Mouse (Mus musculus): ENCODE results near the gene Nphp1. TPM values are rescaled to one million over a fixed set of nuclear protein-coding genes. Genes with fewer than 3 reads are reported as not detected.

Gene Nphp1
- polyA plus RNA-seq, 1 experiment from 2014 or later, result 42.0 TPM

GRCm38 (mm10) chr2:127773938-127774577 lies 14.6 kb downstream of the Nphp1 start:
- Histone ChIP-seq H3K4me1 (peaks cover 8% of the 10 kb centered on the region), H3K4me3 (0 out of 2 replicates have a peak overlapping the region, but pooled peaks have one; percentile 15), H3K36me3 (replicated peaks) (peaks cover 72% of the 10 kb centered on the region), H3K27ac (replicated peaks) (peak overlapping the region; percentile 72), H3K9me3 (no peaks in the 10 kb centered on the region), H3K27me3 (replicated peaks; ENCODE audit: low read depth, poor library complexity, severe bottlenecking) (no peaks in the 10 kb centered on the region)
- WGBS, result 44% methylated on average over 15 of the region's 15 CpGs
- DNase-seq (ENCODE audit: low spot score), result peak; percentile 13

GRCm38 (mm10) chr2:127761587-127761986 lies 27.1 kb downstream of the Nphp1 start:
- Histone ChIP-seq H3K27me3 (replicated peaks; ENCODE audit: low read depth, poor library complexity, severe bottlenecking) (no peaks in the 10 kb centered on the region), H3K36me3 (replicated peaks) (peaks cover 82% of the 10 kb centered on the region), H3K4me3 (no peak overlapping the region), H3K9me3 (no peaks in the 10 kb centered on the region), H3K27ac (replicated peaks) (no peak overlapping the region), H3K4me1 (peaks cover 4% of the 10 kb centered on the region; the same call in 1 of the 2 replicates)
- DNase-seq (ENCODE audit: low spot score), result no peak
- WGBS, result 89% methylated on average over 5 of the region's 5 CpGs

DNA sequence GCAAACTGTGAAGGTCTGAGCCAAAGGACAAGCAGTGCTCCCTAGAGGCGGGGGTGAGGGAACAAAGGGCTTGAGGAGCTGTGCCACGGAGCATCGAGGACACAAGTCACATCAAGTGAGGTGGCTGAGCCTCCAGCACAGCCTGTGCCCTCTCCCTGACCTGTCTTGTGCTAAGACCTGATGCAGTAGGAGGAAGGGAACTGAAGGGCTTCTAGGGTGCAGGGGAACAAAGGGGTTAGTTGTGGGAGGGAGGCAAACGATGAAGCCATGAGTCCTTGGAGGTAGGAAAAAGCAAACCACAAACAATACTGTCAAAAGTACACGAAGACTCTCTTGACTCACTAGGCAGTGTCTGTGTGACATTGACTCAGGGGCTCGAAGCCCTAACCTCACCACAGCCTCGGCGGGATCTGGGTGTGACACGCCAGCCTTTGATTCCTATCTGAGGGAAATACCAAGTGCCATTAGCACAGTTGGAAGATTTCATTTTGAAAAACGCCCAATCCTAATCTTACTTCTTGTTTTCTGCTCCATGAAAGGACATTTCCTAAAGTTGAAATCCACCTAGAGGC lies 28.2 kb downstream of the Nphp1 start:
- 72% methylated on average over 10 of the region's 10 CpGs for WGBS
- Histone ChIP-seq H3K4me1 (peaks cover 4% of the 10 kb centered on the region; the same call in 1 of the 2 replicates), H3K36me3 (replicated peaks) (peaks cover 81% of the 10 kb centered on the region), H3K9me3 (no peaks in the 10 kb centered on the region), H3K27me3 (replicated peaks; ENCODE audit: low read depth, poor library complexity, severe bottlenecking) (no peaks in the 10 kb centered on the region), H3K27ac (replicated peaks) (no peak overlapping the region), H3K4me3 (no peak overlapping the region)
- DNase-seq (ENCODE audit: low spot score), result no peak

- DNase-seq (ENCODE audit: low spot score), result no peak
- H3K27me3 ChIP-seq (replicated peaks; ENCODE audit: low read depth, poor library complexity, severe bottlenecking), result no peaks in the 10 kb centered on the region
Observed at GRCm38 (mm10) chr2:127760014-127760413, 28.7 kb downstream of the Nphp1 start.

GRCm38 (mm10) chr2:127759157-127759880 lies 29.4 kb downstream of the Nphp1 start:
- Histone ChIP-seq H3K9me3 (no peaks in the 10 kb centered on the region), H3K36me3 (replicated peaks) (peaks cover 80% of the 10 kb centered on the region)
- no peak for DNase-seq (ENCODE audit: low spot score)

More at GRCm38 (mm10) chr2:127760014-127760413, 28.7 kb downstream of the Nphp1 start:
- peaks cover 81% of the 10 kb centered on the region for H3K36me3 ChIP-seq (replicated peaks)
- peaks cover 4% of the 10 kb centered on the region; the same call in 1 of the 2 replicates for H3K4me1 ChIP-seq
- no peaks in the 10 kb centered on the region for H3K9me3 ChIP-seq
- 91% methylated on average over 6 of the region's 6 CpGs for WGBS
- H3K27ac ChIP-seq (replicated peaks), result no peak overlapping the region
- H3K4me3 ChIP-seq, result no peak overlapping the region

GRCm38 (mm10) chr2:127757171-127757570 lies 31.5 kb downstream of the Nphp1 start:
- no peak overlapping the region for H3K27ac ChIP-seq (replicated peaks)
- no peaks in the 10 kb centered on the region for H3K9me3 ChIP-seq
- peaks cover 69% of the 10 kb centered on the region for H3K36me3 ChIP-seq (replicated peaks)
- 44% methylated on average over 8 of the region's 8 CpGs for WGBS
- no peaks in the 10 kb centered on the region for H3K27me3 ChIP-seq (replicated peaks; ENCODE audit: low read depth, poor library complexity, severe bottlenecking)
- no peak overlapping the region for H3K4me3 ChIP-seq
- DNase-seq (ENCODE audit: low spot score), result no peak
- H3K4me1 ChIP-seq, result peaks cover 4% of the 10 kb centered on the region; the same call in 1 of the 2 replicates

More at GRCm38 (mm10) chr2:127759157-127759880, 29.4 kb downstream of the Nphp1 start:
- Histone ChIP-seq H3K4me3 (no peak overlapping the region), H3K4me1 (peaks cover 4% of the 10 kb centered on the region; the same call in 1 of the 2 replicates), H3K27me3 (replicated peaks; ENCODE audit: low read depth, poor library complexity, severe bottlenecking) (no peaks in the 10 kb centered on the region), H3K27ac (replicated peaks) (no peak overlapping the region)
- 88% methylated on average over 5 of the region's 5 CpGs for WGBS

- no peak for DNase-seq (ENCODE audit: low spot score)
- WGBS, result 92% methylated on average over 4 of the region's 4 CpGs
- Histone ChIP-seq H3K36me3 (replicated peaks) (peaks cover 40% of the 10 kb centered on the region), H3K4me3 (no peak overlapping the region), H3K27ac (replicated peaks) (no peak overlapping the region), H3K9me3 (no peaks in the 10 kb centered on the region), H3K4me1 (peaks cover 4% of the 10 kb centered on the region; the same call in 1 of the 2 replicates), H3K27me3 (replicated peaks; ENCODE audit: low read depth, poor library complexity, severe bottlenecking) (no peaks in the 10 kb centered on the region)
Observed at GRCm38 (mm10) chr2:127754113-127754512, 34.6 kb downstream of the Nphp1 start.

DNA sequence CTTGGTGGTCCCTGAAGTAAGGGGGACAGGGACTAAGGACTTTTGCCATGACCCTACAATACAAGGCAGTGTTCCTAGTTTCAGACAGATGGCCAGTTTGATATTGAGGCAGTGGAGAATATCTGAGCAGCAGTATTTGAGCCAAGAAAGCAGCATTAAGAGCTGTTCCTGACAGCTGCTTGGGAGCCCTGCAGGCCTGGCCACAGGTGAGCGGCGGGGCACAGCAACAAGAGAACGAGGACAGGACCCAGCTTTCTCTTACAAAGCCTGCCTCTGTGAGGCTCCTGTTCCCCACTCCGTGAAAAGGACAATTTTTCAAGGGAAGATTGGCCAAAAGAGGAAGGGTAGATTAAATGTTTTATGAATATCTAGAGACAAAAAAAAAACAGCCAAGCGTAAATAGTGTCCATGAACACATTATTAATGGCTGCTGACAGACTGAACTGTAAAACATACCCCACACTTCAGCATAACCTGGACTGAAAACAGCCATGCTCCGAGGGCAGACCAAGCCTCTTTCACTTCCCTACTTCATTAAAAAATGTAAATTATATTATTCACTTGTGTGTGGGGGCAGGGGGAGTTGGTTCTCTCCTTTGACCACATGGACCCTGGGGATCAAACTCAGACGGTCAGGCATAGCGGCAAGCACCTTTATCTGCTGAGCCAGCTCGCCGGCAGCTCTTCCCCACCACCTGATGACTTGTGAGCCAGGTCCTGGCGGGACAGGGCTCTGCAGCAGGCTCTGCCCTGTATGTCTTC lies 36.7 kb downstream of the Nphp1 start:
- Histone ChIP-seq H3K27ac (replicated peaks) (no peak overlapping the region), H3K36me3 (replicated peaks) (peaks cover 27% of the 10 kb centered on the region), H3K4me3 (no peak overlapping the region), H3K9me3 (no peaks in the 10 kb centered on the region), H3K4me1 (peaks cover 2% of the 10 kb centered on the region; the same call in 1 of the 2 replicates), H3K27me3 (replicated peaks; ENCODE audit: low read depth, poor library complexity, severe bottlenecking) (no peaks in the 10 kb centered on the region)
- WGBS, result 81% methylated on average over 11 of the region's 11 CpGs
- no peak for DNase-seq (ENCODE audit: low spot score)

- H3K27me3 ChIP-seq (replicated peaks; ENCODE audit: low read depth, poor library complexity, severe bottlenecking), result no peaks in the 10 kb centered on the region
- H3K4me3 ChIP-seq, result no peak overlapping the region
- DNase-seq (ENCODE audit: low spot score), result no peak
- peaks cover 2% of the 10 kb centered on the region; the same call in 1 of the 2 replicates for H3K4me1 ChIP-seq
- H3K27ac ChIP-seq (replicated peaks), result no peak overlapping the region
- no peaks in the 10 kb centered on the region for H3K9me3 ChIP-seq
- WGBS, result 74% methylated on average over 1 of the region's 1 CpGs
- H3K36me3 ChIP-seq (replicated peaks), result peaks cover 19% of the 10 kb centered on the region
Observed at GRCm38 (mm10) chr2:127749376-127749775, 39.3 kb downstream of the Nphp1 start.

- Histone ChIP-seq H3K36me3 (replicated peaks) (peaks cover 11% of the 10 kb centered on the region), H3K4me3 (no peak overlapping the region), H3K27me3 (replicated peaks; ENCODE audit: low read depth, poor library complexity, severe bottlenecking) (no peaks in the 10 kb centered on the region), H3K9me3 (no peaks in the 10 kb centered on the region), H3K27ac (replicated peaks) (no peak overlapping the region), H3K4me1 (peaks cover 5% of the 10 kb centered on the region; the same call in 1 of the 2 replicates)
- WGBS, result 70% methylated on average over 7 of the region's 7 CpGs
- no peak for DNase-seq (ENCODE audit: low spot score)
Observed at GRCm38 (mm10) chr2:127748316-127748715, 40.4 kb downstream of the Nphp1 start.

GRCm38 (mm10) chr2:127742637-127743036 lies 46.1 kb downstream of the Nphp1 start:
- Histone ChIP-seq H3K4me1 (peaks cover 16% of the 10 kb centered on the region; the same call in 1 of the 2 replicates), H3K4me3 (no peak overlapping the region), H3K9me3 (no peaks in the 10 kb centered on the region), H3K27me3 (replicated peaks; ENCODE audit: low read depth, poor library complexity, severe bottlenecking) (no peaks in the 10 kb centered on the region), H3K36me3 (replicated peaks) (peaks cover 32% of the 10 kb centered on the region), H3K27ac (replicated peaks) (no peak overlapping the region)
- 91% methylated on average over 3 of the region's 3 CpGs for WGBS
- no peak for DNase-seq (ENCODE audit: low spot score)

Measured in embryonic facial prominence, embryonic 10.5 days (tissue).